Mouse (Mus musculus): ENCODE results near the gene Abcc12. TPM values are rescaled to one million over a fixed set of nuclear protein-coding genes. Genes with fewer than 3 reads are reported as not detected.

Abcc12 gene
- total RNA-seq, 2 experiments from 2014 or later: 0.52 to 0.60 TPM

GRCm38 (mm10) chr8:86526808-86527207, 53.7 kb downstream of the Abcc12 start:
- DNase-seq (ENCODE audit: low spot score in 2 of 2): no peak

GRCm38 (mm10) chr8:86514203-86514602, 66.3 kb downstream of the Abcc12 start:
- DNase-seq (ENCODE audit: low spot score in 2 of 2): no peak

GRCm38 (mm10) chr8:86512886-86513285, 67.6 kb downstream of the Abcc12 start:
- no peak for DNase-seq (ENCODE audit: low spot score in 2 of 2)

DNA sequence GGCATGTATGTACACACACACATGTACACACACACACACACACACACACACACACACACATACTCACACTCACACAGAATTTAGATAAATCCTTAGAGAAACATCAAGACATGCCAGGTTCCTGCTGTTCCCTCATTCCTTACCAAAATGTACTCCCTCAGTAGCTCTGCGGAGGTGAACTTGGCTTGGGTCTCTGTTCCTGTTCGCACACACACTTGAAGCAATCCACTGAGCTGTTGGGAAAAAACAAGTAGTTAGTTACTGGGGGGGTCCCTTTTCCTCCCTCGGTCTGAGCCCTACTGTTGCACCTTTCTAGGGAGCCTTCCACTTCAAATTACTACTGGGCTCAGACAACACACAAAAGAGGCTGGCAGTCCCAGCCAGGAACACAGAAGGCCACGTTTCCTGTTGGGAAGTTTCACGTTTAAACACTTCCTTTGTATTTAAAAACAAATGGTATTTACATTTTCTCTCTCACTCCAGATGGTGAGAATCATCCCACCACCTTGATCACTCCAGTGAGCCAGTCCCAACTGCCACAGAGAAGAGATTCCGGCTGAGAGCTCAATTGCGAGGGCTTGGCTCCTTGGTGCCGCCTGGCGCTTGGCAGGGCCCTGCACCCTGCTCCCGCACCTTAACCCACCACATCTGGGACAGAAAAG, 68.2 kb downstream of the Abcc12 start:
- DNase-seq (ENCODE audit: low spot score in 2 of 2): peak; percentile 21 to 62

- no peak for DNase-seq (ENCODE audit: low spot score in 2 of 2)
These were observed 79.1 kb downstream of the Abcc12 start for GRCm38 (mm10) chr8:86501341-86501740.

DNA sequence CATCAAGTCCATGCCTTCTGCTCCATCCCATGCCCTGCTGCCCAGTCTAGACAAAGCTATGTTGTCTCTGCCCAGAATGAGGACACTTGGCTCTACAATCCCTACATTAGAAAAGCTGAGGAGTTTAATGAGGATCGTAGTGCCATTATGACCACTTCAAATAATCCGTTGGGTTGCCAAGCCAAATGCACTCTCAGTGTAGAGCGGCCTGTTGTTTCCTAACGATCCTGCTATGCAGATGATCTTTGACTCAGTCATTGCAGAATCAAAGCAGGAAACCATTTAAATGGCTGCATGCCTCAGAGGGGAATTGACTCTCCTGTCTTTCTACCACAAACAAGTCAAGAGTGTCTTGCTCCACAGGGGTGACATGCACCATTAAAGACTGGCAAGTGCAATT, 85.4 kb downstream of the Abcc12 start:
- no peak for DNase-seq (ENCODE audit: low spot score in 2 of 2)

DNA sequence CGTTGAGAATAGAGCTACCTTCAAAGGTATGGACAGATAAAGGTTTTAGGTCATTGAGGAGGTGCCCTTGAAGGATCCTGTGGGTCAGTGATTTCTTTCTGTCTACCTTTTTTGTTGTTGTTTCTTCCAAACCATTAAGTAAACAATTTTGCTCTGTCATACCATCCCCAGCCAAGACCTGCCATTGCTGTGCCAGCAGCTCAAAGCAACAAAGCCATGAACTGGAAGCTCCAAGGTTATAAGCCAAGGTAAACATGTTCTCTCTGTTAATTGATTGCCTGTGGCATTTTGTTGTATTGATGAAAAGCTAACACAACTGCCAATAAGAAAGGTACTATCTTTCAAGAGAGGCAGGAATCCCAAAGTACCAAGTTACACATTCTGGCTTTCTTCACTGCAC, 86.6 kb downstream of the Abcc12 start:
- no peak for DNase-seq (ENCODE audit: low spot score in 2 of 2)

DNA sequence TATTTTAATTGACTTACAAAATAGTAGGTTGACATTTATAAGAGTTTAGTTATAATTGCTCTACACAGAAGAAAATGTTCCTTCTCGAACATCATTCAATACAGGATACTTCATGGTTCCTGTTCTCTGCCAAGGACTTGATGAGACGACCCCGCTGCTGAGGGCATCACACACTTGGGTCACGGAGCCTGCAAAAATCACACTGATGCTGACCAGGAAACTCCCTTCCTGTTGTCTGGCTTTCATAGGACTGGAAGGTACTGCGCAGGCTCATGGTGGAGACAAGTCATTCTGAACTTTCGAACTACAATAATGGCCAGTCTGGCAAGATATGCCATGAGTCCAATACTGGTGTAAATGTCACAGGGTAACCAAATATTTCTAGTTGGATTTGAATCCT, 95.1 kb downstream of the Abcc12 start:
- DNase-seq (ENCODE audit: low spot score in 2 of 2): no peak

DNA sequence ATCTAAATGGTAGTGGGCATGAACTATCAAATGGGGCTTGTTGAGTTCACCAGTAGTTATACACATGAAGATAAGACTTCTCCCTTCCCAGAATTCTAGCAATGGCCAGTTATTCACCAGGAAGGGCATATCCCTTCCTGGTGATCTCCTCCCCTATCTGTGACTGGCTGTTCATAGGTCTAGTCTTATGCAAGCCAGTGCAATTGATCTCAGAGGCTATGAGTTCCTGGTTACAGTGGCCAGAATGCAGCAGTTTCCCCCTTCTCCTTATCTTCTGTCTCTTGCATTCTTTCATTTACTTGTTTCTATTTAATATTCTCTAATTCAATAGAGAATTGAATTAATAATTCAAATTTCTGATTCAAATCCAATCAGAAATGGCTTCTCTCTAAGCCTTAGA, 96.2 kb downstream of the Abcc12 start:
- DNase-seq (ENCODE audit: low spot score in 2 of 2): no peak

DNA sequence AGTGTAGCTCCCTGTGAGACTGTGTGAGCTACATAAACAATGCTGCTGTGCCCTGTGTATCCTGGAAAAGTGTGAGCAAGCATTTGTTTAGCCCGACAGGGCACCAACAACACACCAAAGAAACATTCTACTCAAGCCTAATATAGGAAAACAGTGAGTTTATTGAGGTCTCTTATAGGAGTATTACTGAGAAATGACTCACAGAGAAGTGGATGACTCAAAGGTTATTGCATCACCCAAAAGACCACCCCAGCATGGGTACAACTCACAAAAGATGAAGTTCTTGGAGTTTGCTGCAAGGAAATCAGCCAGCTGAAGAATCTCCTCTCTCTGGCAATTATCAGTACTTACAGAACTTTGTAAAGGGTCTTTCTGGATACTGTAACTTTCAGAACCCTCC, 98.4 kb downstream of the Abcc12 start:
- DNase-seq (ENCODE audit: low spot score in 2 of 2): no peak

DNA sequence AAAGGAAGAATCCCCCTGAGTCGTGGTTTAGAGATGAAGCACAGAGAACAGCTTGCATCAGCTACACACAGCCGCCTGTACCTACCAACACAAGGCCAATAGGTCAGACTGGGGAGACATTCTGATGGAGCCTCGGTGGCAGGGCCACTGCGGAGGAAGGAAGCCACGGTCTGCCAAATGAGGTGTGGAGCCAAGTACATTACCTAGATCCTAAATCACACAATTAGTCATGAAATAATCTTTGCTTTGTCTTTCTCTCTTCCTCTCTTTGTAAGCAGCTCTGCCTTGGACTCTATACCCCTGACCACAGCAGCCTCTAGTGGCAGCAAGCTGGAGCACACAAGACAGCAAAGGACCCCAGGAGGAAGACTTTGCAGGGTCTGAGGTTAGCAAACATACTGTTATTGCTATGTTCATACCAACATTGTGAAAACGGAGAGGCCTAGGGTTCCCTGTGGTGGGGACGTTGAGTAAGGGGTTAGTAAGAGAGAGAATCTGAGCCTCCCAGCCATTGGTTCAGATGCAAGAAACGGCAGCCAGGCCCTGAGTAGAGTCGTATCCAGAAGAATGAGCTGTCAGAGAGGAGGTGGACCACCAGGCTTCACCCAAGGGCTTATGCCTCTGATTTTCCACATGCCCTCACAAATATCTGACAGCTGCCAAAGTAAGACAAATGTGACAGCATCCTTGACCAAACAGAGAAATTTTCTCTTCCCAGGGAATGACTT, 104.6 kb downstream of the Abcc12 start:
- peak; percentile 50 to 71 for DNase-seq (ENCODE audit: low spot score in 2 of 2)

GRCm38 (mm10) chr8:86474461-86474860, 106.0 kb downstream of the Abcc12 start:
- no peak for DNase-seq (ENCODE audit: low spot score in 2 of 2)

- DNase-seq (ENCODE audit: low spot score in 2 of 2): peak in 1 of 2 experiments; percentile 35
These were observed 107.4 kb downstream of the Abcc12 start for GRCm38 (mm10) chr8:86473121-86473520.

DNA sequence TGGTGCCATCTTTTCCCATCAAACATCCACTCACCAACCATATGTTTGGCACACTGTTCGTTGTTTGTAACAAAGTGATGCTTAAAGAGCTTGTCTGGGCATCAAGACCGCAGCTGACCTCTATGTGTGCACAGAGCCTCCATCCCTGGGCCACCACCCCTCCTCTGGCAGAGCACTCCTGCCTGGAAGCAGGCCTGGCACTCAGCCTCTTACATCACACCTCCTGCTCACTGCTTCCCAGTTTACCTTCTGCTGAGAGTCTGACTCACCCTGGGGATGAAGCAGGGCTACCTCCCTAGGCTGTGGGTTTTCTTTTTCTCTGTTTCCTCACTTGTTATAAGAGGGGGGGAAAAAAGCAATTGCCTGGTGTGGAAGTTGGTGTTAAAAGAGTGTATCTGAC, 109.8 kb downstream of the Abcc12 start:
- no peak for DNase-seq (ENCODE audit: low spot score in 2 of 2)

DNA sequence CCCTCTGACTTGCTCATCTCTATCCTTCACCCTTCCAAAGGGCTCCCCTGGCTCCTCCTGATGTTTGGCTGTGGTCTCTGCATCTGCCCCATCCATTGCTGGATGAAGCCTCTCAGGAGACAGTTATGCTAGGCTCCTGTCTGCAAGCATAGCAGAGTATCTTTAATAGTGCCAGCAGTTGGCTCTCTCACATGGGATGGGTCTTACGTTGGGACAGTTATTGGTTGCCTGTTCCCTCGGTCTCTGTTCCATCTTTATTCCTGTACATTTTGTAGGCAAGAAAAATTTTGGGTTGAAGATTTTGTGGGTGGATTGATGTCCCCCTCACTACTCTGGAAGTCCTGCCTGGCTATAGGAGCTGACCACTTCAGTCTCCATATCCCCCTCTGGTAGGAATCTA, 117.3 kb downstream of the Abcc12 start:
- DNase-seq (ENCODE audit: low spot score in 2 of 2): no peak

DNA sequence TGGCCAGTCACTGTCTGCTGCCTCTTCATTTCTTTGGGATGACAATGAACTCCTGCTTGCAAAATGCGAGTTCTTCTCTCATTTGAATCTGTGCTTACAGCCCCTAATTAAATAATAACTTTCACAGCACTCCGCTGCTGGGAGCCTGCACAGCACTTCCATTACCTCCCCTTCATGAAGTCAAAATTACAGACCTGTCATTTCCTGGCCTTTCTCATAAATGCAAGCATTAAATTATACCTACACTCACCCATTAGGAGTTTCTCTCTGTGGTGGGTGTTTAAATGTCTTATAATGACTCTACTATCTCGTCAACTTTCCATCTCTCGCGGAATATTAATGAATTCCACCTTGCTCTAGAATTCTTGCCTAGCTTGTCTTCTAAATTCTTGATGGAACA, 120.1 kb downstream of the Abcc12 start:
- DNase-seq (ENCODE audit: low spot score in 2 of 2): no peak

- no peak for DNase-seq (ENCODE audit: low spot score in 2 of 2)
These were observed 126.6 kb downstream of the Abcc12 start for GRCm38 (mm10) chr8:86453697-86454480.

GRCm38 (mm10) chr8:86449870-86450515, 130.5 kb downstream of the Abcc12 start:
- DNase-seq (ENCODE audit: low spot score in 2 of 2): no peak

- no peak for DNase-seq (ENCODE audit: low spot score in 2 of 2)
These were observed 135.0 kb downstream of the Abcc12 start for GRCm38 (mm10) chr8:86445516-86445915.

DNA sequence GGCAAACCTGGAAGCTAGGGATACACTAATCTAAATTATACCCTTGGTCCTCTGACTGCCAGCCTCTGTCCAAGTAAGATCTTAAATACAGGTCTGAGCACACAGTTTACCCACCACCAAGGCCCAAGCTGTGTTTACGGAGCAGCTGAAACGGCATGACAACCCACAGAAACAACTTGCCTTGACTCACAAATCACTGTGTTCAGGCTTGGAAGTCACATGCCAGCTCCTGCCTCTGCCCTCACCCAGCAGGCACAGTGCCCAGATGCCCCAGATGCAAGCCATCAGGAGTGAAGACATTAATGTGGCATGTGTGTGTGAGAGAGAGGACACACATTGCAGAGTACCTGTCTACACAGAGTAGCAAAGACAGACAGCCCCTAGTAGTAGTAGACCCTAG, 136.7 kb downstream of the Abcc12 start:
- DNase-seq (ENCODE audit: low spot score in 2 of 2): no peak

DNA sequence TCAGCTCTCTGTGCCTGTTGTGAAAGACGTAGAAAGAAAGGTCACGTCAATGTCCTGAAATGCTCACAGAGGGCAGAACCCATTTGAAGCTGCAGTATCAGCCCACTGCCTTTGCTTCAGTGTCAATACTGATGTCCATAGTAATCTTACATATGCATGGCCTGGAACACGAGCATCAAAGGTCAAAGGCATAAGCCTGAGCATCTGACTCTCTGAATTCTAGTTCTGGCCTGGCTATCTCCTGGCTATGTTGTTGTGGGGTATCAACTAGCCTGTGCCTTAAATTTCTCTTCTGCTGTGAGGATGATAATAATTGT, 141.5 kb downstream of the Abcc12 start:
- no peak for DNase-seq (ENCODE audit: low spot score in 2 of 2)
